Mouse (Mus musculus): Measurements from ENCODE around the gene Arhgef2. TPM values are rescaled to one million over a fixed set of nuclear protein-coding genes. Genes with fewer than 3 reads are reported as not detected.

Arhgef2 gene
- total and polyA plus RNA-seq, 2 experiments from 2014 or later, result 66.7 to 78.8 TPM

- Histone ChIP-seq H3K27ac (ENCODE audit: low read depth, low read length) (no peak overlapping the region), H3K36me3 (ENCODE audit: insufficient read depth) (no peaks in the 10 kb centered on the region), H3K4me2 (ENCODE audit: low read depth) (no peak overlapping the region), H3K9me3 (ENCODE audit: low read length) (no peaks in the 10 kb centered on the region), H3K9ac (no peak overlapping the region), H3K4me1 (ENCODE audit: insufficient read depth) (0 out of 2 replicates have a peak, but pooled peaks cover 5% of the 10 kb centered on the region), H3K27me3 (ENCODE audit: insufficient read depth, low read length) (no peaks in the 10 kb centered on the region), H3K4me3 (ENCODE audit: low read depth, low read length) (no peak overlapping the region)
- ATAC-seq (no peak), DNase-seq (no peak)
- WGBS, result 80% methylated on average over 5 of the region's 5 CpGs
- TF ChIP-seq CTCF (IDR thresholded peaks at IDR 0.05; ENCODE audit: low read depth), result no peak
Measured at GRCm38 (mm10) chr3:88615117-88615516, 9.4 kb downstream of the Arhgef2 start.

GRCm38 (mm10) chr3:88615902-88616391 lies 10.2 kb downstream of the Arhgef2 start:
- WGBS, result 22% methylated on average over 9 of the region's 9 CpGs
- no peak for TF ChIP-seq CTCF (IDR thresholded peaks at IDR 0.05; ENCODE audit: low read depth)
- Histone ChIP-seq H3K9ac (no peak overlapping the region), H3K27ac (ENCODE audit: low read depth, low read length) (0 out of 2 replicates have a peak overlapping the region, but pooled peaks have one; percentile 35), H3K27me3 (ENCODE audit: insufficient read depth, low read length) (no peaks in the 10 kb centered on the region), H3K9me3 (ENCODE audit: low read length) (no peaks in the 10 kb centered on the region), H3K4me1 (ENCODE audit: insufficient read depth) (0 out of 2 replicates have a peak, but pooled peaks cover 10% of the 10 kb centered on the region), H3K36me3 (ENCODE audit: insufficient read depth) (no peaks in the 10 kb centered on the region), H3K4me3 (ENCODE audit: low read depth, low read length) (no peak overlapping the region), H3K4me2 (ENCODE audit: low read depth) (no peak overlapping the region)
- DNase-seq (peak; percentile 69), ATAC-seq (peak; percentile 62)

GRCm38 (mm10) chr3:88616951-88617500 lies 11.3 kb downstream of the Arhgef2 start:
- Histone ChIP-seq H3K9me3 (ENCODE audit: low read length) (no peaks in the 10 kb centered on the region), H3K4me2 (ENCODE audit: low read depth) (no peak overlapping the region), H3K9ac (no peak overlapping the region), H3K4me3 (ENCODE audit: low read depth, low read length) (no peak overlapping the region), H3K36me3 (ENCODE audit: insufficient read depth) (no peaks in the 10 kb centered on the region), H3K27me3 (ENCODE audit: insufficient read depth, low read length) (no peaks in the 10 kb centered on the region), H3K27ac (ENCODE audit: low read depth, low read length) (no peak overlapping the region), H3K4me1 (ENCODE audit: insufficient read depth) (0 out of 2 replicates have a peak, but pooled peaks cover 10% of the 10 kb centered on the region)
- no peak for DNase-seq
- WGBS, result 75% methylated on average over 3 of the region's 3 CpGs
- ATAC-seq, result no peak
- no peak for TF ChIP-seq CTCF (IDR thresholded peaks at IDR 0.05; ENCODE audit: low read depth)

- Histone ChIP-seq H3K4me2 (ENCODE audit: low read depth) (no peak overlapping the region), H3K36me3 (ENCODE audit: insufficient read depth) (no peaks in the 10 kb centered on the region), H3K4me3 (ENCODE audit: low read depth, low read length) (no peak overlapping the region), H3K27ac (ENCODE audit: low read depth, low read length) (no peak overlapping the region), H3K9me3 (ENCODE audit: low read length) (no peaks in the 10 kb centered on the region), H3K9ac (no peak overlapping the region), H3K4me1 (ENCODE audit: insufficient read depth) (0 out of 2 replicates have a peak, but pooled peaks cover 10% of the 10 kb centered on the region), H3K27me3 (ENCODE audit: insufficient read depth, low read length) (no peaks in the 10 kb centered on the region)
- DNase-seq (no peak), ATAC-seq (no peak)
- TF ChIP-seq CTCF (IDR thresholded peaks at IDR 0.05; ENCODE audit: low read depth), result no peak
- WGBS, result 79% methylated on average over 8 of the region's 8 CpGs
Measured at GRCm38 (mm10) chr3:88618074-88618871, 12.5 kb downstream of the Arhgef2 start.

GRCm38 (mm10) chr3:88619113-88620097 lies 13.6 kb downstream of the Arhgef2 start:
- Histone ChIP-seq H3K4me1 (ENCODE audit: insufficient read depth) (peaks cover 13% of the 10 kb centered on the region), H3K4me2 (ENCODE audit: low read depth) (no peak overlapping the region), H3K27me3 (ENCODE audit: insufficient read depth, low read length) (no peaks in the 10 kb centered on the region), H3K9ac (no peak overlapping the region), H3K36me3 (ENCODE audit: insufficient read depth) (no peaks in the 10 kb centered on the region), H3K27ac (ENCODE audit: low read depth, low read length) (no peak overlapping the region), H3K9me3 (ENCODE audit: low read length) (no peaks in the 10 kb centered on the region), H3K4me3 (ENCODE audit: low read depth, low read length) (no peak overlapping the region)
- WGBS, result 47% methylated on average over 9 of the region's 9 CpGs
- DNase-seq (no peak), ATAC-seq (no peak)
- TF ChIP-seq CTCF (IDR thresholded peaks at IDR 0.05; ENCODE audit: low read depth), result no peak

- Histone ChIP-seq H3K4me1 (ENCODE audit: insufficient read depth) (peaks cover 22% of the 10 kb centered on the region), H3K27me3 (ENCODE audit: insufficient read depth, low read length) (no peaks in the 10 kb centered on the region), H3K4me3 (ENCODE audit: low read depth, low read length) (peak overlapping the region; percentile 92), H3K36me3 (ENCODE audit: insufficient read depth) (no peaks in the 10 kb centered on the region), H3K4me2 (ENCODE audit: low read depth) (peak overlapping the region; percentile 92), H3K9me3 (ENCODE audit: low read length) (no peaks in the 10 kb centered on the region), H3K27ac (ENCODE audit: low read depth, low read length) (peak overlapping the region; percentile 94), H3K9ac (peak overlapping the region; percentile 95)
- DNase-seq, result no peak
- no peak for ATAC-seq
- TF ChIP-seq CTCF (IDR thresholded peaks at IDR 0.05; ENCODE audit: low read depth), result no peak
- WGBS, result 15% methylated on average over 15 of the region's 15 CpGs
Measured at GRCm38 (mm10) chr3:88620146-88620991, 14.6 kb downstream of the Arhgef2 start.

Measured in forebrain, postnatal 0 days (tissue).